Mouse (Mus musculus) forebrain, embryonic 11.5 days (tissue): Measurements from ENCODE around the gene Ccdc102a. TPM values are rescaled to one million over a fixed set of nuclear protein-coding genes. Genes with fewer than 3 reads are reported as not detected.
"Not testable (repeated sequence)": the region's sequence is repeated elsewhere in the genome, so short reads cannot be mapped to it uniquely, and the experiment has no call there.

ENCODE experiments used
- ATAC-seq: fragments of 200-750 bp; cut with Nextera tagmentation; replicated peaks from 2 replicates; pipeline ENCODE4 v1.8.0; 2017; ENCODE audit warnings: moderate TSS enrichment; ENCODE audit not compliant: low FRiP score
- DNase-seq: peaks from one replicate; pipeline ENCODE4 v3.0.0-alpha.2; 2017; ENCODE audit warnings: low spot score
- H3K27ac ChIP-seq: fragments of 300-500 bp; sonication (generic); 2 replicates; pipeline ENCODE4 v1.5.1; 2014; ENCODE audit warnings: low read depth, low read length
- H3K27me3 ChIP-seq: fragments of 300-500 bp; sonication (generic); 2 replicates; pipeline ENCODE4 v1.6.1; 2014; ENCODE audit warnings: mild to moderate bottlenecking, low read length, mixed read lengths; ENCODE audit not compliant: control insufficient read depth, insufficient read depth
- H3K36me3 ChIP-seq: fragments of 300-500 bp; sonication (generic); 2 replicates; pipeline ENCODE4 v1.6.1; 2014; ENCODE audit warnings: mild to moderate bottlenecking, low read length, moderate library complexity, mixed read lengths; ENCODE audit not compliant: control insufficient read depth, insufficient read depth
- H3K4me1 ChIP-seq: fragments of 300-500 bp; sonication (generic); replicated peaks from 2 replicates; pipeline ENCODE4 v1.6.1; 2014; ENCODE audit warnings: low read length, mixed read lengths; ENCODE audit not compliant: control insufficient read depth, insufficient read depth
- H3K4me2 ChIP-seq: fragments of 300-500 bp; sonication (generic); 2 replicates; pipeline ENCODE4 v1.6.1; 2014; ENCODE audit warnings: low read depth, mild to moderate bottlenecking, low read length, moderate library complexity, mixed read lengths; ENCODE audit not compliant: severe bottlenecking
- H3K4me3 ChIP-seq: fragments of 300-500 bp; sonication (generic); 2 replicates; pipeline ENCODE4 v1.5.1; 2014; ENCODE audit warnings: low read depth, low read length
- H3K9ac ChIP-seq: fragments of 300-500 bp; sonication (generic); 2 replicates; pipeline ENCODE4 v1.6.1; 2014; ENCODE audit warnings: low read length
- H3K9me3 ChIP-seq: fragments of 300-500 bp; sonication (generic); 2 replicates; pipeline ENCODE4 v1.6.1; 2016; ENCODE audit warnings: low read length, mixed read lengths; ENCODE audit not compliant: control insufficient read depth
- WGBS: fragments of 180-500 bp; shearing (Covaris S2); extraction: QIAGEN DNeasy Blood & Tissue Kit; methylation state at CpG from one replicate; pipeline ENCODE4 v1.1.7; 2014; 5-methylcytosine and 5-hydroxymethylcytosine counted together
- polyA plus RNA-seq: library from polyadenylated mRNA; unstranded; fragments of >200 nt; fragmentation: Nextera tagmentation; extraction: Ambion mirVana; gene quantifications from 2 replicates; pipeline ENCODE4 v1.2.1, GENCODE M21; 2014

Ccdc102a gene
- polyA plus RNA-seq, 1 experiment from 2014 or later: 18.8 TPM

DNA sequence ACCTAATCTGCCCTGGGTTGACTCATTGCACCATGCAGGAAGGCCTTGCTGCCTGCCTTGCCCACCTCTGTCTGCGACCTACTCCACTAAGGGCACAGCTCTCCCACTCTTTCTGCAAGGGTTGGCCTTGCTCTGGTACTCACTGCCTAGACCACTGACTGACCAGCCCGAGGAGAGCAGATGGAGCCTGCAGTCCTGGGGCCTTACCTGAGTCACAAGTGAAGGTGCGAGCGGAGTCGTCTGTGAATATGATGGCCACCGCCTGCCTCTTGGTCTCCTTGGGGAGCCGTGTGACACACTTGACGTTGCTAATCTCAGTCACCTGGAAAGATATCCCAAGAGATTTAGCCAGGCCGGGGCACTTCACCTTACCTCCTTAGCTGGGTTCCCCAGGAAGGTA lies 51.0 kb downstream of the Ccdc102a start:
- ATAC-seq: no peak

DNA sequence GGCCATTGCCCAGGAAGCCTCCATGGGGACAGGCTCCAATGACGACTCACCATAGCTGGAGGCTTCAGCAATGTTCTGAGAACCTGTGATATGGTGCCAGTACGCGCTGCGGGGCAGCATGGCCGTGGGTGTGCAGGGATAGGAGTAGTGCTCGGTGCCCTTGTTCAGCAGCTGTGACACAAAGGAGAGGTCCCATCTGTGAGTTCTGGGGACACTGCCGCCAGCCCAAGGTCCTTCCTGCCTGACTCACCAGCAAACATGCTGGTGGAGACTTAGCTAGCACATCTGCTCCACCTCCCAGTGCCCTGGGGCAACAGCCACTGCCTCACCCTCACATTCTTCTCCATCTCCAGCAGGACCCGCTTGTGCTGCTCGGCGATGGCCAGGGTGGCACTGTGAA lies 52.6 kb downstream of the Ccdc102a start:
- ATAC-seq (no peak), DNase-seq (no peak)
- no peaks in the 10 kb centered on the region for H3K27me3 ChIP-seq
- no peak overlapping the region for H3K4me2 ChIP-seq
- H3K4me1 ChIP-seq: peaks cover 3% of the 10 kb centered on the region; the same call in 1 of the 2 replicates
- H3K9me3 ChIP-seq: no peaks in the 10 kb centered on the region
- WGBS: 82% methylated on average over 10 of the region's 10 CpGs
- no peak overlapping the region for H3K4me3 ChIP-seq
- H3K9ac ChIP-seq: no peak overlapping the region
- no peak overlapping the region for H3K27ac ChIP-seq
- H3K36me3 ChIP-seq: no peaks in the 10 kb centered on the region; the same call in 1 of the 2 replicates

More for the DNA sequence above, 51.0 kb downstream of the Ccdc102a start:
- Histone ChIP-seq H3K9me3 (no peaks in the 10 kb centered on the region), H3K4me2 (no peak overlapping the region), H3K9ac (no peak overlapping the region), H3K4me1 (peaks cover 13% of the 10 kb centered on the region; the same call in 1 of the 2 replicates), H3K36me3 (no peaks in the 10 kb centered on the region; the same call in 1 of the 2 replicates), H3K27ac (no peak overlapping the region), H3K27me3 (no peaks in the 10 kb centered on the region), H3K4me3 (no peak overlapping the region)
- 84% methylated on average over 9 of the region's 9 CpGs for WGBS
- DNase-seq: no peak

DNA sequence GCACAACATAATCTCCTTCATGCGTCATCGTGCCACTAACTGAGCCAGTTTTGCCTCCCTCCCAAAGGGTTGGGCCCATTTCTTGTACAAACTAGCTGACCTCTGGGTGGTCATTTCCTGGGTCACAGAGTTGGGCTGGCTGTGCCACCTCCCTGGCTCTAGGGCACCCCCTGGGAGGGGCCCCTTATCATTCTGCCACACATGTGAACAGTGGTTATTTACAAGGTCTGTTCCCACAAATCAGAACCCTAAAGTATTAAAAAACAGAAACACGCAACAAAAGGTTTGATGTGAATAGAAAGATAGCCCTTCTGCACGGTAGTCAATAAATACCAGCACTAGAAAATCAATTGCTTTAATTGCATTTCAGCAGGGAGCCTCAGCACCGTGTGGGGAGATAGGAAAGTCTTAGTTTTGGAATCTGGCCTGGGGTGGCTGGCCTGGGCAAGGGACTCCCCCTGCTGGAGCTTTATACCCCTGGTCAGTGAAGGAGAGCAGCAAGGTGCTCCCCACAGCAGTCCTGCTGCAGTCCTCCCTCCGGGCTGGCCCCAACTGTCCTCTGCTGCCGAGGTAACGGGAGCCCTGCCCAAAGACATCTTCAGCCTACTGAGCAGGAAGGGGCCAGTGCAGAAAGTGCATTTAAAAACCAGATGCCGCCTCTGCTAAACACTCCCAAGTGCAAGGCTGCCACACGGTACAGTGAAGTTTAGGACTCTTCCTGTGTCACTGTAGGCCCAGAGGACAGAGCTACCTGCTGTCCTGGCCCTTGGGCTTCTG lies 53.8 kb downstream of the Ccdc102a start:
- ATAC-seq (no peak), DNase-seq (no peak)
- 79% methylated on average over 10 of the region's 10 CpGs for WGBS
- no peaks in the 10 kb centered on the region for H3K9me3 ChIP-seq
- H3K4me3 ChIP-seq: no peak overlapping the region
- no peak overlapping the region for H3K9ac ChIP-seq
- no peak overlapping the region for H3K27ac ChIP-seq
- H3K27me3 ChIP-seq: no peaks in the 10 kb centered on the region
- H3K4me2 ChIP-seq: no peak overlapping the region
- H3K4me1 ChIP-seq: 0 out of 2 replicates have a peak, but pooled peaks cover under 1% of the 10 kb centered on the region
- no peaks in the 10 kb centered on the region; the same call in 1 of the 2 replicates for H3K36me3 ChIP-seq

DNA sequence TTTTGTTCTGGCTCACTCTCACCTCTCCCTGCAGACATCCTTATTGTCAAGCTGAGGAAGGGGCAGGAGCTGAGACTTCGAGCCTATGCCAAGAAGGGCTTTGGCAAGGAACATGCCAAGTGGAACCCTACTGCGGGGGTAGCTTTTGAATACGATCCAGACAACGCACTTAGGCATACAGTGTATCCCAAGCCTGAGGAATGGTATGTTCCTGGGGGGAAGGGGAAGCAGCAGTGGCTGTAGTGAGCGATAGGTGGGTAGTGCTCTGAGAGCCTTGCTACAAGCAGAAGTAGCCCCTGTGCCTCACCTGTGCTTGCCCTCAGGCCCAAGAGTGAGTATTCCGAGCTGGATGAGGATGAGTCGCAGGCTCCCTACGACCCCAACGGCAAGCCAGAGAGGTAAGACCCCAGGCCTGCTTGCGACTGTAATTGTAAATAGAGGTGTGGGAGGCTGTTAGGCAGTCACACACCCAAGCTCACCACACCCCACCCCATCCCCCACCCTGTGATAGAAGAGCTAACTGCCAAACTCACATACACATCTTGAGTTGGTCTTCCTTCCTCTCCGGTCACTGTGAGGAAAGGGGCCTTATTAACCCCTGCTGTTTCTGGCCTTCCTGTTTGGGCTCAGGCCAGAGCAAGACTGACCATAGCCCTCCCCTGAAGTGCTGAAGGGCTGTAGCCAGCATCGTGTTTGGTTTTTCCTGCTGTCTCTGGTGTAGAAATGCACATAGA lies 55.2 kb downstream of the Ccdc102a start:
- H3K9me3 ChIP-seq: no peaks in the 10 kb centered on the region
- no peaks in the 10 kb centered on the region; the same call in 1 of the 2 replicates for H3K36me3 ChIP-seq
- no peak for ATAC-seq
- no peak overlapping the region for H3K4me2 ChIP-seq
- no peak overlapping the region for H3K9ac ChIP-seq
- 95% methylated on average over 12 of the region's 12 CpGs for WGBS
- DNase-seq: no peak
- H3K4me1 ChIP-seq: peaks cover 2% of the 10 kb centered on the region; the same call in 1 of the 2 replicates
- H3K27ac ChIP-seq: no peak overlapping the region
- no peak overlapping the region for H3K4me3 ChIP-seq
- no peaks in the 10 kb centered on the region for H3K27me3 ChIP-seq

DNA sequence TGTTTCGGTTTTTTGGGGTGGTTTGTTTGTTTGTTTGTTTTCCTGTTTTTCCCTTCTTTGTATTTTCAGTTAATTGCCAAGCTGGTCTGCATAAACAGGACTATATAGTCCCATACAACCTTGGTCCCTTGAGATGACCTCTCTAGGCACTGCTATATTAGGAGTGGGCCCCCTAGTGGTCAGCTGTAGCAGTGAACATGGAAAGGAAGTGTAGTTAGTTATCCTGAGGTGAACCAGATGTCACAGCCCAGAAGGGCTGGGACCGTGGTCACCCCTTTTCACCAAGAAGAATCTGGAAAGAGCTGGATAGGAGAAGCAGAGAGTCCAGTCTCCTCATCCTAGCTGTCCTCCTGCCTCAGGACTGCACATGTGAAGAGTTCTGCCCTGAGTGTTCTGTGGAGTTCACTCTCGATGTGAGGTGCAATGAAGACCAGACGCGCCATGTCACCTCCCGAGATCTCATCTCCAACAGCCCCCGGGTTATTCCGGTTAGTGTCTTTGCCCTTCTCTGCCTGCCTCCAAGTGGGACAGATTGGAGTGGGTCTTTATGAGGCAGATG lies 56.5 kb downstream of the Ccdc102a start:
- Histone ChIP-seq H3K4me3 (no peak overlapping the region), H3K36me3 (no peaks in the 10 kb centered on the region; the same call in 1 of the 2 replicates), H3K4me2 (no peak overlapping the region), H3K27ac (no peak overlapping the region), H3K9me3 (no peaks in the 10 kb centered on the region), H3K27me3 (no peaks in the 10 kb centered on the region), H3K9ac (no peak overlapping the region), H3K4me1 (peaks cover 2% of the 10 kb centered on the region; the same call in 1 of the 2 replicates)
- no peak for ATAC-seq
- 76% methylated on average over 8 of the region's 8 CpGs for WGBS
- DNase-seq: peak; percentile 76

DNA sequence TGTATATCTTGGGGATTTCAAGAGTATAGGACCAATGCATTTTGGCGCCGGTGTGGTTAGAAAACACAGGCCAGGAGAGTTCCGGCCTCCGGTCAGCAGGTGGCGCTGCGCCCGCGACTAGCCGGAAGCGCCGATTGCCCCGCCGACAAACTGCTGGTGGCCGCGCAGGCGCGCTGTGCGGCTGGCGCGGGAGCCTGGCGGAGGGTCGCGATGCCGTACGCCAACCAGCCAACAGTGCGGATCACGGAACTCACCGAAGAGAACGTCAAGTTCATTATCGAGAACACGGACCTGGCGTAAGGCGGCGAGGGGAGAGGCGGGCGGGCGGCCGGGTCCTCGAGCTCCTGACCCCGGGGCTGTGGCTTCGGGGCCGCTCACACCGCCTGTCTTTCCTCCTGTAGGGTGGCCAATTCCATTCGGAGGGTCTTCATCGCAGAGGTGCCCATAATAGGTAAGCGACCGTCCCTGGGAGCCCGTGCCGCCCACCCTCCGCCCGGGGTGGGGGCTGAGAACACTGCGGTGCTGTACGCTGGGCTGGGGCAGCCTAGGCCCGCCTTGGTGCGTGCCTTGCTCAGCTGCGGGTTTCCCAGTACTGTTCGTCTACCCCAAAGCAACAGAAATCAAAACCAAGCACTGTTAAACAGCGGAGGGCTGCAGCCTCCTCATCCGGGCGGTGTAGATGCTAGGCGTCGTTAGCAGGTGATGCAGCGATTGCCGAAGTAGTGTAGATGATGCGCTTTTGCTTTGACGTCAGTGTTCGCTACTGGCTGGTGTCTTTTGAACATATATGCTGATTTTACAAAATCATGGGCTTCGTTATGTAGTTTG lies 60.3 kb downstream of the Ccdc102a start, which contains the start of gene Polr2c:
Polr2c (plus strand) TSS at position 105 of the 828 bp plus-strand sequence.
- Histone ChIP-seq H3K36me3 (no peaks in the 10 kb centered on the region; the same call in 1 of the 2 replicates), H3K4me1 (peaks cover 2% of the 10 kb centered on the region; the same call in 1 of the 2 replicates), H3K27ac (0 out of 2 replicates have a peak within 1 kb of the TSS, but pooled peaks have one; percentile 37), H3K9me3 (no peaks in the 10 kb centered on the region), H3K27me3 (no peaks in the 10 kb centered on the region), H3K4me2 (peak within 1 kb of the TSS; percentile 82), H3K4me3 (peak within 1 kb of the TSS; percentile 95), H3K9ac (peak within 1 kb of the TSS; percentile 95)
- DNase-seq (peak; percentile 96), ATAC-seq (peak; percentile 81)
- under 1% methylated on average over 68 of the region's 68 CpGs for WGBS

DNA sequence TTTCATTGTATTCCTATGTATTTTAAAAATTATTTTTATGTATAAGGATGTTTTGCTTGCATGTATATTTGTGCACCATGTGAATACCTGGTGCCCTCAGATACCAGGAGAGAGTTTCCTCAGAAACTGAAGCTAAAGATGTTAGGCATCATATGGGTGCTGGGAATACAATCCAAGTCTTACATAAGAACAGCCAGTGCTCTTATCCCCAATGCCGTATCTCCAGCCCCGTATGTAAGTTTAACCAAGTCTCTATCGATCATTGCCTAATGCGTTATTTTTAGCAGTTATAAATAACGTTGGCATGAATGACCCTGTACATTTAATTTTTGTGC lies 60.9 kb downstream of the Ccdc102a start:
- DNase-seq: no peak
- Histone ChIP-seq H3K9ac (no peak overlapping the region; the same call in 1 of the 2 replicates), H3K27ac (no peak overlapping the region), H3K4me2 (no peak overlapping the region), H3K4me3 (peak overlapping the region; percentile 95; the same call in 1 of the 2 replicates), H3K27me3 (no peaks in the 10 kb centered on the region), H3K9me3 (no peaks in the 10 kb centered on the region), H3K4me1 (peaks cover 2% of the 10 kb centered on the region; the same call in 1 of the 2 replicates), H3K36me3 (no peaks in the 10 kb centered on the region; the same call in 1 of the 2 replicates)
- ATAC-seq: no peak; the same call in 1 of the 2 replicates
- WGBS: 32% methylated on average over 5 of the region's 5 CpGs

DNA sequence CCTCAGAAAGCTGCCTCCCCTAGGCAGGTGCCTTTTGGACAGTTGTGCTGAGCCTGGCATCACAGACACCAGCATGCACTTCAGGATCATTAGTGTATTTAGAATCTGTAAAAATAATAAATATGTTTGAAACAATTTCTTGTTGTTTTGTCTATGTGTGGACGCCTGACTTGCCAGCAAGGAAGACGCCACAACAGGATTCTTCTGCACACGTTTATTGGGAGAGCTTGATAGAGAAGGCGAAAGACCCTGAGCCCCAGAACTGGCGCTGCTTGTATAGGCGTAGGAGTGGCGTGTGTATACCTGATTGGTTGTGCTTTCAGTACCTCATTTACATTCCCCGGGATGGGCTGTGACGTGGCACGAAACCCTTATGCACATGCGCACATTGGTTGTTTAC lies 63.1 kb downstream of the Ccdc102a start:
- not testable (repeated sequence) for H3K36me3 ChIP-seq, H3K27ac ChIP-seq, H3K9me3 ChIP-seq, DNase-seq, H3K4me2 ChIP-seq, H3K9ac ChIP-seq, H3K27me3 ChIP-seq, ATAC-seq, H3K4me1 ChIP-seq, H3K4me3 ChIP-seq
- 89% methylated on average over 11 of the region's 11 CpGs for WGBS
